Mouse (Mus musculus): ENCODE measurements around the gene Olfr15. TPM values are rescaled to one million over a fixed set of nuclear protein-coding genes. Genes with fewer than 3 reads are reported as not detected.

The Olfr15 gene
- polyA plus RNA-seq, 1 experiment, result not detected

- H3K36me3 ChIP-seq (ENCODE audit: control insufficient read depth, insufficient read depth), result peaks cover 16% of the 10 kb centered on the region
- no peak overlapping the region for H3K4me3 ChIP-seq
- TF ChIP-seq E2F4 (IDR thresholded peaks at IDR 0.05; ENCODE audit: insufficient read depth) (no peak), TCF3 (IDR thresholded peaks at IDR 0.05; ENCODE audit: insufficient read length, low read depth) (no peak), MYOD1 (IDR thresholded peaks at IDR 0.05; ENCODE audit: control insufficient read depth in 1 of 3, insufficient read length in 2 of 3, low read depth in 2 of 3) (no peak), POLR2A (IDR thresholded peaks at IDR 0.05; ENCODE audit: insufficient read length, low read depth) (no peak), POLR2AphosphoS2 (IDR thresholded peaks at IDR 0.05; ENCODE audit: insufficient read length, low read depth) (no peak), CEBPB (IDR thresholded peaks at IDR 0.05; ENCODE audit: insufficient read depth, poor library complexity, severe bottlenecking) (no peak), TCF12 (IDR thresholded peaks at IDR 0.05; ENCODE audit: insufficient read depth, poor library complexity, severe bottlenecking) (no peak), MAX (IDR thresholded peaks at IDR 0.05; ENCODE audit: low read depth) (no peak), USF1 (IDR thresholded peaks at IDR 0.05; ENCODE audit: low read depth) (no peak)
- H3ac ChIP-seq (ENCODE audit: control insufficient read depth, insufficient read length), result no peak overlapping the region
- H3K4me2 ChIP-seq (ENCODE audit: low read depth), result no peak overlapping the region
- peaks cover 24% of the 10 kb centered on the region for H3K79me2 ChIP-seq (ENCODE audit: control insufficient read depth, insufficient read depth)
- no peaks in the 10 kb centered on the region for H3K27me3 ChIP-seq (ENCODE audit: control insufficient read depth, insufficient read depth, insufficient read length)
Measured at GRCm38 (mm10) chr16:3893739-3894138, 63.1 kb downstream of the Olfr15 start.

Other genes with a start within 250 kb of the Olfr15 start
- gene Olfr161, start 239.8 kb upstream of the Olfr15 start, polyA plus RNA-seq (2012; fragmentation: generic; extraction: Trizol), result not detected
- not detected for gene Mefv, start 112.8 kb upstream of the Olfr15 start, polyA plus RNA-seq (2012; fragmentation: generic; extraction: Trizol)
- gene Zfp263, start 86.8 kb upstream of the Olfr15 start, polyA plus RNA-seq (2012; fragmentation: generic; extraction: Trizol), result 0.01 TPM
- gene Zfp174, start 16.4 kb downstream of the Olfr15 start, polyA plus RNA-seq (2012; fragmentation: generic; extraction: Trizol), result 0.70 TPM
- gene Naa60, start 41.5 kb downstream of the Olfr15 start, polyA plus RNA-seq (2012; fragmentation: generic; extraction: Trizol), result 31.2 TPM
- gene Zfp597, start 53.7 kb downstream of the Olfr15 start, polyA plus RNA-seq (2012; fragmentation: generic; extraction: Trizol), result 1.7 TPM
- 0.18 TPM for gene Gm20695, start 53.8 kb downstream of the Olfr15 start, polyA plus RNA-seq (2012; fragmentation: generic; extraction: Trizol)
- 3.5 TPM for gene 1700037C18Rik, start 77.8 kb downstream of the Olfr15 start, polyA plus RNA-seq (2012; fragmentation: generic; extraction: Trizol)
- 10.1 TPM for gene Cluap1, start 77.9 kb downstream of the Olfr15 start, polyA plus RNA-seq (2012; fragmentation: generic; extraction: Trizol)
- 1.3 TPM for gene Nlrc3, start 145.8 kb downstream of the Olfr15 start, polyA plus RNA-seq (2012; fragmentation: generic; extraction: Trizol)
- 11.9 TPM for gene Slx4, start 172.9 kb downstream of the Olfr15 start, polyA plus RNA-seq (2012; fragmentation: generic; extraction: Trizol)
- gene Dnase1, start 206.1 kb downstream of the Olfr15 start, polyA plus RNA-seq (2012; fragmentation: generic; extraction: Trizol), result 0.89 TPM
- 103 TPM for gene Trap1, start 246.9 kb downstream of the Olfr15 start, polyA plus RNA-seq (2012; fragmentation: generic; extraction: Trizol)

Data from myocyte (in vitro differentiated cells).